Mouse (Mus musculus) ES-Bruce4 (cell line): Measurements from ENCODE around the gene Bsn. TPM values are rescaled to one million over a fixed set of nuclear protein-coding genes. Genes with fewer than 3 reads are reported as not detected.

Source experiments
- H3K27ac ChIP-seq: 2 replicates; pipeline ENCODE4 v1.5.1; 2012; ENCODE audit warnings: low read length, inconsistent platforms; ENCODE audit not compliant: insufficient read depth
- H3K27me3 ChIP-seq: 2 replicates; pipeline ENCODE4 v1.6.1; 2012; ENCODE audit warnings: mild to moderate bottlenecking, low read length, inconsistent platforms; ENCODE audit not compliant: control insufficient read depth, poor library complexity, insufficient read depth, severe bottlenecking
- H3K36me3 ChIP-seq: 2 replicates; pipeline ENCODE4 v1.6.1; 2012; ENCODE audit warnings: inconsistent platforms, mild to moderate bottlenecking, low read length, moderate library complexity; ENCODE audit not compliant: control insufficient read depth, poor library complexity, insufficient read depth, severe bottlenecking
- H3K4me1 ChIP-seq: one replicate; pipeline ENCODE4 v1.8.1; 2011; ENCODE audit warnings: low read length; ENCODE audit not compliant: control insufficient read depth, insufficient read depth
- H3K4me3 ChIP-seq: 2 replicates; pipeline ENCODE4 v1.5.1; 2011; ENCODE audit warnings: low read depth, mild to moderate bottlenecking, low read length
- H3K9ac ChIP-seq: 2 replicates; pipeline ENCODE4 v1.6.1; 2012; ENCODE audit warnings: low read depth, mild to moderate bottlenecking, inconsistent platforms; ENCODE audit not compliant: poor library complexity, severe bottlenecking
- H3K9me3 ChIP-seq: replicated peaks from 2 replicates; pipeline ENCODE4 v1.6.1; 2012; ENCODE audit warnings: mild to moderate bottlenecking, low read length, inconsistent platforms; ENCODE audit not compliant: control insufficient read depth, poor library complexity, insufficient read depth, severe bottlenecking
- CTCF ChIP-seq: IDR thresholded peaks from one replicate; pipeline ENCODE4 v1.8.1; 2011; ENCODE audit warnings: low read depth, low read length
- EP300 ChIP-seq: IDR thresholded peaks from 2 replicates; pipeline ENCODE4 v1.6.1; 2011; ENCODE audit warnings: low read depth, low read length; ENCODE audit not compliant: insufficient read depth
- POLR2A ChIP-seq: IDR thresholded peaks from one replicate; pipeline ENCODE4 v1.8.1; 2011; ENCODE audit warnings: low read length; ENCODE audit not compliant: insufficient read depth
- polyA plus RNA-seq: library from polyadenylated mRNA; stranded (reverse); fragments of >200 nt; gene quantifications from 2 replicates; pipeline ENCODE4 v1.2.4, GENCODE M21; 2011; ENCODE audit warnings: low read depth; ENCODE audit not compliant: missing spikeins, insufficient read depth, insufficient read length

Bsn gene
- polyA plus RNA-seq, 1 experiment, result 0.43 TPM

- no peak overlapping the region for H3K9ac ChIP-seq
- no peak for TF ChIP-seq CTCF
Observed at GRCm38 (mm10) chr9:108099619-108100018, 90.6 kb downstream of the Bsn start.

GRCm38 (mm10) chr9:108095949-108096712 lies 94.1 kb downstream of the Bsn start:
- no peaks in the 10 kb centered on the region for H3K27me3 ChIP-seq
- peaks cover 5% of the 10 kb centered on the region for H3K36me3 ChIP-seq
- H3K9ac ChIP-seq, result no peak overlapping the region
- TF ChIP-seq EP300 (no peak), POLR2A (no peak), CTCF (no peak)
- H3K4me3 ChIP-seq, result no peak overlapping the region
- H3K9me3 ChIP-seq, result no peaks in the 10 kb centered on the region
- no peak overlapping the region for H3K27ac ChIP-seq
- H3K4me1 ChIP-seq, result peaks cover 5% of the 10 kb centered on the region

More at GRCm38 (mm10) chr9:108099619-108100018, 90.6 kb downstream of the Bsn start:
- Histone ChIP-seq H3K36me3 (no peaks in the 10 kb centered on the region), H3K27me3 (no peaks in the 10 kb centered on the region), H3K4me3 (no peak overlapping the region), H3K4me1 (peaks cover 5% of the 10 kb centered on the region), H3K9me3 (no peaks in the 10 kb centered on the region), H3K27ac (no peak overlapping the region)

GRCm38 (mm10) chr9:108095518-108095917 lies 94.7 kb downstream of the Bsn start:
- no peak overlapping the region for H3K9ac ChIP-seq
- peak; percentile 68 for TF ChIP-seq CTCF
- TF ChIP-seq EP300, result no peak
- H3K27me3 ChIP-seq, result no peaks in the 10 kb centered on the region
- no peak overlapping the region for H3K27ac ChIP-seq
- H3K9me3 ChIP-seq, result no peaks in the 10 kb centered on the region
- no peak overlapping the region for H3K4me3 ChIP-seq
- H3K4me1 ChIP-seq, result peaks cover 5% of the 10 kb centered on the region
- H3K36me3 ChIP-seq, result peaks cover 10% of the 10 kb centered on the region

GRCm38 (mm10) chr9:108094998-108095411 lies 95.2 kb downstream of the Bsn start:
- no peaks in the 10 kb centered on the region for H3K27me3 ChIP-seq
- H3K9me3 ChIP-seq, result no peaks in the 10 kb centered on the region
- peaks cover 10% of the 10 kb centered on the region for H3K36me3 ChIP-seq
- no peak overlapping the region for H3K27ac ChIP-seq
- peak overlapping the region; percentile 37 for H3K4me3 ChIP-seq
- TF ChIP-seq EP300 (no peak), POLR2A (no peak), CTCF (no peak)
- peak overlapping the region; percentile 87 for H3K9ac ChIP-seq
- H3K4me1 ChIP-seq, result peaks cover 5% of the 10 kb centered on the region

- peak within 1 kb of the TSS; percentile 99 for H3K4me3 ChIP-seq
- H3K4me1 ChIP-seq, result peaks cover 3% of the 10 kb centered on the region
- no peaks in the 10 kb centered on the region for H3K9me3 ChIP-seq
- no peak for TF ChIP-seq CTCF
- TF ChIP-seq EP300, result no peak
- TF ChIP-seq POLR2A, result peak; percentile 16
- peaks cover 10% of the 10 kb centered on the region for H3K36me3 ChIP-seq
- 0 out of 2 replicates have a peak within 1 kb of the TSS, but pooled peaks have one; percentile 7 for H3K27ac ChIP-seq
- peak within 1 kb of the TSS; percentile 87 for H3K9ac ChIP-seq
- H3K27me3 ChIP-seq, result no peaks in the 10 kb centered on the region
Observed at GRCm38 (mm10) chr9:108094184-108094941, 95.8 kb downstream of the Bsn start, which contains the start of gene Apeh. Apeh (minus strand) TSS chr9:108094606.

GRCm38 (mm10) chr9:108093586-108093985 lies 96.6 kb downstream of the Bsn start:
- H3K4me3 ChIP-seq, result peak overlapping the region; percentile 99
- H3K27me3 ChIP-seq, result no peaks in the 10 kb centered on the region
- peaks cover 2% of the 10 kb centered on the region for H3K4me1 ChIP-seq
- H3K9ac ChIP-seq, result peak overlapping the region; percentile 87
- H3K27ac ChIP-seq, result no peak overlapping the region
- no peak for TF ChIP-seq EP300
- no peak for TF ChIP-seq CTCF
- TF ChIP-seq POLR2A, result no peak
- H3K36me3 ChIP-seq, result peaks cover 10% of the 10 kb centered on the region
- H3K9me3 ChIP-seq, result no peaks in the 10 kb centered on the region
